Mouse (Mus musculus): Measurements from ENCODE around the gene Tnfsf4. TPM values are rescaled to one million over a fixed set of nuclear protein-coding genes. Genes with fewer than 3 reads are reported as not detected.

Gene Tnfsf4
- polyA plus RNA-seq (2012; rRNA removed), result 0.06 and 0.10 TPM in 2 replicates
- 0.11 TPM in 1 of 2 replicates, not detected in the other for polyA plus RNA-seq (2014; fragmentation: Nextera tagmentation; extraction: Ambion mirVana)

DNA sequence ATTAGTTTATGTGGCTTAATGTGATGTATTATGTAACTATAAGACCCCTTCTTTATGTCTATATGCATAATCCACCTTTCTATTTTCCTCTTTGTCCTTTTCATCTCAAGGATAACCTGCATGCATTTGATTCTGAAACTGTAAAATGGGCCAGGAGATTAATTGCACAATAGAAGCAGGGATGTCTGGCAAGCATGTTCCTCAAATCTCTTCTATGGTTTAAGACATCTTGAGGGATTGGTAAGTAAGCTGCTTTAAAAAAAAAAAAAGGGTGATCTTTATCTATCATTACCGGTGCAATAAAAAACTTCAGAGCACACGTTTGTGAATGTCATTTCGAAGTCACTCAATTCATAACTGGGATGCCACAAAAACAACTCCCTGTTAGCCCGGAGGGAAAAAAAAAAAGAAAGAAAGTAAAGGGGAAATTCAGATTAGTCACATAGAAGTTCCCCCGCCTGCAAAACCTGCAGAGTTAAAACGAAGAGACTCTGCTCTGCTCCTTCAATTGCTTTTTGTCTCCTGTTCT is at the start of gene Tnfsf4:
Gene Tnfsf4, plus strand, starts transcription at position 479 of the 529 bp plus-strand sequence.
- no peak within 1 kb of the TSS for H3K4me2 ChIP-seq (replicated peaks; ENCODE audit: low read depth, low read length, severe bottlenecking)
- no peak for TF ChIP-seq POLR2A (IDR thresholded peaks at IDR 0.05; ENCODE audit: borderline replicate concordance, extremely low read depth, insufficient read depth, insufficient read length)
- ATAC-seq (ENCODE audit: low FRiP score, low read depth), result no peak
- H3K27me3 ChIP-seq (ENCODE audit: control insufficient read depth, insufficient read depth, low read length), result no peaks in the 10 kb centered on the region
- H3K9me3 ChIP-seq (ENCODE audit: control insufficient read depth, low read length), result no peaks in the 10 kb centered on the region
- 53% methylated on average over 6 of the region's 6 CpGs for WGBS
- H3K27ac ChIP-seq (replicated peaks; ENCODE audit: low read depth, low read length), result no peak within 1 kb of the TSS
- peaks cover 16% of the 10 kb centered on the region for H3K4me1 ChIP-seq (ENCODE audit: control insufficient read depth, insufficient read depth, low read length)
- no peak within 1 kb of the TSS for H3K4me3 ChIP-seq (replicated peaks; ENCODE audit: low read length)
- no peaks in the 10 kb centered on the region for H3K36me3 ChIP-seq (ENCODE audit: control insufficient read depth, insufficient read depth, low read length)
- DNase-seq (ENCODE audit: low spot score), result no peak
- no peak within 1 kb of the TSS for H3K9ac ChIP-seq (ENCODE audit: low read depth, low read length, severe bottlenecking)

DNA sequence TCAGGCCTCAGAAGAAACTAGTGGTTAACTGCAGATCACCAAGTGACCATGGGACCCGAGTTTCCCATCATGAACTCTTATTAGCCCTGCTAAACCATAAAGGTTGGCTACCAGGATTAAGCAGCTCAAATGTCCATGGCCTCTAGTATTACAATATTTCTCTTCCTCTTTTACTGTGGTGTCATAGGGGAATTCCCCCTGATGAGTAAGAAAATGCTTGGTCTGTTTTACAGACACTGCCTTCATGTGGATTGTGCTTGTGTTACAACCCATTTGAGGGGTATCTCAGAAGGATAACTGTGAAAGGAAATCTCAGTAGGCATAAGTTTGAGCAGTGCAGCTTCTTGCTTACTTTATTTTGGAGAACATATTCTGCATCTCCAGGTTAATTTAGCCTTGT is 44.2 kb upstream of the Tnfsf4 start:
- Histone ChIP-seq H3K27me3 (ENCODE audit: control insufficient read depth, insufficient read depth, low read length) (no peaks in the 10 kb centered on the region), H3K9me3 (ENCODE audit: control insufficient read depth, low read length) (no peaks in the 10 kb centered on the region), H3K27ac (replicated peaks; ENCODE audit: low read depth, low read length) (no peak overlapping the region), H3K9ac (ENCODE audit: low read depth, low read length, severe bottlenecking) (no peak overlapping the region), H3K36me3 (ENCODE audit: control insufficient read depth, insufficient read depth, low read length) (no peaks in the 10 kb centered on the region), H3K4me3 (replicated peaks; ENCODE audit: low read length) (no peak overlapping the region), H3K4me2 (replicated peaks; ENCODE audit: low read depth, low read length, severe bottlenecking) (no peak overlapping the region), H3K4me1 (ENCODE audit: control insufficient read depth, insufficient read depth, low read length) (no peaks in the 10 kb centered on the region)
- DNase-seq (ENCODE audit: low spot score) (no peak), ATAC-seq (ENCODE audit: low FRiP score, low read depth) (no peak)
- 58% methylated on average over 1 of the region's 1 CpGs for WGBS
- TF ChIP-seq POLR2A (IDR thresholded peaks at IDR 0.05; ENCODE audit: borderline replicate concordance, extremely low read depth, insufficient read depth, insufficient read length), result no peak

DNA sequence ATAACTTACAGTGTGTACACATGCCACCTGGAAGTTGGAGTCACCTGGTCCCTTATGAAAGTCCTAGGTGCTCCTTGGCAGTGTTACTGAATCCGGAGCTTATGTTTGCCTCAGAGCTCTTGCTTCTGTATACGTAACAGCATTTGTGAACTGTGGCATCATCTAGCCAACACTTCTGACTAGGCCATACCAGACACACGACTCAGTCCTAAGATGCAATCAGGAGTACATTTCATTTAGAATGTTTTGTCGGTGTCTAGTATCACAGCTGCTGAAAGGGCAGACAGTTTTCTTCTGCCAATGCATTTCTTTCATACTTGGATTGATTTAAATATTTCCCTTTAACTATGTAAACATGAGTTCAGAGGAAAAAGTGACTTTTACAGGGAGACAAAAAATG is 30.2 kb upstream of the Tnfsf4 start:
- Histone ChIP-seq H3K4me1 (ENCODE audit: control insufficient read depth, insufficient read depth, low read length) (no peaks in the 10 kb centered on the region), H3K4me2 (replicated peaks; ENCODE audit: low read depth, low read length, severe bottlenecking) (no peak overlapping the region), H3K27me3 (ENCODE audit: control insufficient read depth, insufficient read depth, low read length) (no peaks in the 10 kb centered on the region), H3K9me3 (ENCODE audit: control insufficient read depth, low read length) (no peaks in the 10 kb centered on the region), H3K4me3 (replicated peaks; ENCODE audit: low read length) (no peak overlapping the region), H3K27ac (replicated peaks; ENCODE audit: low read depth, low read length) (no peak overlapping the region), H3K9ac (ENCODE audit: low read depth, low read length, severe bottlenecking) (no peak overlapping the region), H3K36me3 (ENCODE audit: control insufficient read depth, insufficient read depth, low read length) (no peaks in the 10 kb centered on the region)
- 77% methylated on average over 4 of the region's 4 CpGs for WGBS
- DNase-seq (ENCODE audit: low spot score) (no peak), ATAC-seq (ENCODE audit: low FRiP score, low read depth) (no peak)
- no peak for TF ChIP-seq POLR2A (IDR thresholded peaks at IDR 0.05; ENCODE audit: borderline replicate concordance, extremely low read depth, insufficient read depth, insufficient read length)

DNA sequence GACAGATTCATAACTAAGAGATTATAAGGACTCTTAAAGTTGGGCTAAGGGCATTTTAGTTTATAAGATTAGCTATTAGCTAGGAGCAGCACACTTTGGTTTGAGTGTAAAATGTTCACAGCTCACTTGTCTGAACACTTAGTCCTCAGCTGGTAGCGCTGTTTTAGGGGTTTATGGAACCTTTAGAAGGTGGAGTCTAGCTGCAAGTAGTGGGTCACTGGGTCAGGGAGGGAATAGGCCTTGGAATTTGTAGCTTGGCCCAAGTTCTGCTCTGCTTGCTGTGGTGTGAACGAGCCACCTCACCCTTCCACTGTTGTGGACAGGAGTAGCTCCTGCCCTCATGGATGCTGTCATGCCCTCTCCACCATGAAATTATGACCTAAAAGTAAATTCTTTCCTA is 23.3 kb upstream of the Tnfsf4 start:
- no peak for DNase-seq (ENCODE audit: low spot score)
- no peak for TF ChIP-seq POLR2A (IDR thresholded peaks at IDR 0.05; ENCODE audit: borderline replicate concordance, extremely low read depth, insufficient read depth, insufficient read length)
- Histone ChIP-seq H3K9ac (ENCODE audit: low read depth, low read length, severe bottlenecking) (no peak overlapping the region), H3K4me3 (replicated peaks; ENCODE audit: low read length) (no peak overlapping the region), H3K27me3 (ENCODE audit: control insufficient read depth, insufficient read depth, low read length) (no peaks in the 10 kb centered on the region), H3K36me3 (ENCODE audit: control insufficient read depth, insufficient read depth, low read length) (no peaks in the 10 kb centered on the region), H3K4me2 (replicated peaks; ENCODE audit: low read depth, low read length, severe bottlenecking) (no peak overlapping the region), H3K4me1 (ENCODE audit: control insufficient read depth, insufficient read depth, low read length) (no peaks in the 10 kb centered on the region), H3K9me3 (ENCODE audit: control insufficient read depth, low read length) (no peaks in the 10 kb centered on the region), H3K27ac (replicated peaks; ENCODE audit: low read depth, low read length) (no peak overlapping the region)
- ATAC-seq (ENCODE audit: low FRiP score, low read depth), result no peak
- 66% methylated on average over 2 of the region's 2 CpGs for WGBS

DNA sequence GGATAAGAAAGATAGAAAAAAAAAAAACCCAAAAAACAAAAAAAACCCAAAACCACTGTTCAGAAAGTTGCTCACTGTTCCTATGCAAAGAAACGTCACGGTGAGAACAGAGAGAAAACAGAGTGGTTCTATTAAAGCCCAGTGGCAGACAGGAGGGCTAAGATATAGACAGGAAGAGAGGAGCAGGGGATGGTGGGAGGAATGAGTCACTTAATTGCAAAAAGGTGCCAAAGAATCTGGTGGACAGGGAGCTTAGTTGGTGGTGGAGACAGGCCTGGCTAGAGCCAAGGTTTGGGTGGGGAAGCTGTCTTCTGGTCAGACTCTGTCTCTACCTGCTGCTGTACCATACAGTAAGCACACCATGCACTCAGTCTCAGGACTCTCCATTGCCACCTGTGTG is 19.3 kb upstream of the Tnfsf4 start:
- Histone ChIP-seq H3K9me3 (ENCODE audit: control insufficient read depth, low read length) (no peaks in the 10 kb centered on the region), H3K4me3 (replicated peaks; ENCODE audit: low read length) (no peak overlapping the region), H3K27ac (replicated peaks; ENCODE audit: low read depth, low read length) (no peak overlapping the region), H3K4me2 (replicated peaks; ENCODE audit: low read depth, low read length, severe bottlenecking) (no peak overlapping the region), H3K9ac (ENCODE audit: low read depth, low read length, severe bottlenecking) (no peak overlapping the region), H3K27me3 (ENCODE audit: control insufficient read depth, insufficient read depth, low read length) (no peaks in the 10 kb centered on the region), H3K4me1 (ENCODE audit: control insufficient read depth, insufficient read depth, low read length) (peaks cover 12% of the 10 kb centered on the region), H3K36me3 (ENCODE audit: control insufficient read depth, insufficient read depth, low read length) (no peaks in the 10 kb centered on the region)
- ATAC-seq (ENCODE audit: low FRiP score, low read depth) (no peak), DNase-seq (ENCODE audit: low spot score) (no peak)
- TF ChIP-seq POLR2A (IDR thresholded peaks at IDR 0.05; ENCODE audit: borderline replicate concordance, extremely low read depth, insufficient read depth, insufficient read length), result no peak
- 83% methylated on average over 2 of the region's 2 CpGs for WGBS

DNA sequence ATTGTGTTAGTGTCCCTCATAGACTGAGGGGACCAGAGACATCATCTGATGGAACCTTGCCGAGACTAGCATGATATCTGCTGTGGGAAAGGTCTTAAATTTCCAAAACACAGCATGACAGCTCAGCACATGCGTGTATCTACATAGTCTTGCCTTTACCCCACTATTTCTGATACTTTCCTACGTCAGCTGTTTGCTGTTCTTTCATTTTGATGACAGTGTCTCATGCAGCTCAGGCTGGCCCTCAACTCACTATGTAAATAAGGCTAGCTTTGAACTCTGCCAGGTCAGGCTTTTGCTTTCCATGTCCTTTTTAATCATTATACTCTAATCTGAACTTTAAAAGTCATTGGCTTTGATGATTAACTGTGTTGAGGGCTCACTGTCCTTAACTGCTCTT is 16.6 kb upstream of the Tnfsf4 start:
- no peaks in the 10 kb centered on the region for H3K9me3 ChIP-seq (ENCODE audit: control insufficient read depth, low read length)
- no peak for ATAC-seq (ENCODE audit: low FRiP score, low read depth)
- DNase-seq (ENCODE audit: low spot score), result no peak
- no peak overlapping the region for H3K27ac ChIP-seq (replicated peaks; ENCODE audit: low read depth, low read length)
- H3K4me3 ChIP-seq (replicated peaks; ENCODE audit: low read length), result no peak overlapping the region
- no peak for TF ChIP-seq POLR2A (IDR thresholded peaks at IDR 0.05; ENCODE audit: borderline replicate concordance, extremely low read depth, insufficient read depth, insufficient read length)
- no peaks in the 10 kb centered on the region for H3K27me3 ChIP-seq (ENCODE audit: control insufficient read depth, insufficient read depth, low read length)
- WGBS, result 85% methylated on average over 3 of the region's 3 CpGs
- H3K36me3 ChIP-seq (ENCODE audit: control insufficient read depth, insufficient read depth, low read length), result no peaks in the 10 kb centered on the region
- H3K4me1 ChIP-seq (ENCODE audit: control insufficient read depth, insufficient read depth, low read length), result peaks cover 14% of the 10 kb centered on the region
- H3K9ac ChIP-seq (ENCODE audit: low read depth, low read length, severe bottlenecking), result no peak overlapping the region
- no peak overlapping the region for H3K4me2 ChIP-seq (replicated peaks; ENCODE audit: low read depth, low read length, severe bottlenecking)

Data from limb, embryonic 14.5 days (tissue).